Mouse (Mus musculus): ENCODE measurements at regions not wholly inside any gene's neighbourhood (a gene's known extent, or its start where the extent isn't known, plus 50 kb on each side); places are given as distances from the start of the nearest gene placed in this dataset.

GRCm38 (mm10) chr10:98745409-98745808 is 168.8 kb upstream of the Atp2b1 start:
- DNase-seq (ENCODE audit: extremely low read depth, insufficient read length, low spot score): no peak

GRCm38 (mm10) chr10:98745861-98746260 is 168.3 kb upstream of the Atp2b1 start:
- no peak for DNase-seq (ENCODE audit: extremely low read depth, insufficient read length, low spot score)

- no peak for DNase-seq (ENCODE audit: extremely low read depth, insufficient read length, low spot score)
Observed at GRCm38 (mm10) chr10:98748856-98749583, 165.2 kb upstream of the Atp2b1 start.

GRCm38 (mm10) chr10:98749584-98749947 is 164.6 kb upstream of the Atp2b1 start:
- no peak for DNase-seq (ENCODE audit: extremely low read depth, insufficient read length, low spot score)

- DNase-seq (ENCODE audit: extremely low read depth, insufficient read length, low spot score): no peak
Observed at GRCm38 (mm10) chr10:98751376-98752058, 162.7 kb upstream of the Atp2b1 start.

GRCm38 (mm10) chr10:98761080-98761479 is 153.1 kb upstream of the Atp2b1 start:
- DNase-seq (ENCODE audit: extremely low read depth, insufficient read length, low spot score): no peak

- no peak for DNase-seq (ENCODE audit: extremely low read depth, insufficient read length, low spot score)
Observed at GRCm38 (mm10) chr10:98765786-98766419, 148.3 kb upstream of the Atp2b1 start.

- DNase-seq (ENCODE audit: extremely low read depth, insufficient read length, low spot score): no peak
Observed at GRCm38 (mm10) chr10:98779783-98780182, 134.4 kb upstream of the Atp2b1 start.

- DNase-seq (ENCODE audit: extremely low read depth, insufficient read length, low spot score): no peak
Observed at GRCm38 (mm10) chr10:98780938-98781337, 133.3 kb upstream of the Atp2b1 start.

- DNase-seq (ENCODE audit: extremely low read depth, insufficient read length, low spot score): no peak
Observed at GRCm38 (mm10) chr10:98781888-98782351, 132.3 kb upstream of the Atp2b1 start.

- DNase-seq (ENCODE audit: extremely low read depth, insufficient read length, low spot score): no peak
Observed at GRCm38 (mm10) chr10:98785411-98785810, 128.8 kb upstream of the Atp2b1 start.

GRCm38 (mm10) chr10:98786089-98786488 is 128.1 kb upstream of the Atp2b1 start:
- DNase-seq (ENCODE audit: extremely low read depth, insufficient read length, low spot score): no peak

- no peak for DNase-seq (ENCODE audit: extremely low read depth, insufficient read length, low spot score)
Observed at GRCm38 (mm10) chr10:98789763-98790162, 124.4 kb upstream of the Atp2b1 start.

GRCm38 (mm10) chr10:98790456-98790855 is 123.8 kb upstream of the Atp2b1 start:
- no peak for DNase-seq (ENCODE audit: extremely low read depth, insufficient read length, low spot score)

GRCm38 (mm10) chr10:98792019-98792741 is 122.0 kb upstream of the Atp2b1 start:
- DNase-seq (ENCODE audit: extremely low read depth, insufficient read length, low spot score): no peak

- no peak for DNase-seq (ENCODE audit: extremely low read depth, insufficient read length, low spot score)
Observed at GRCm38 (mm10) chr10:98793926-98794536, 120.2 kb upstream of the Atp2b1 start.

- DNase-seq (ENCODE audit: extremely low read depth, insufficient read length, low spot score): no peak
Observed at GRCm38 (mm10) chr10:98796016-98796415, 118.2 kb upstream of the Atp2b1 start.

GRCm38 (mm10) chr10:98798634-98799415 is 115.4 kb upstream of the Atp2b1 start:
- DNase-seq (ENCODE audit: extremely low read depth, insufficient read length, low spot score): no peak

- no peak for DNase-seq (ENCODE audit: extremely low read depth, insufficient read length, low spot score)
Observed at GRCm38 (mm10) chr10:98799830-98800229, 114.4 kb upstream of the Atp2b1 start.

GRCm38 (mm10) chr10:98800949-98801348 is 113.3 kb upstream of the Atp2b1 start:
- no peak for DNase-seq (ENCODE audit: extremely low read depth, insufficient read length, low spot score)

Measured in 3134 (cell line).